Mouse (Mus musculus) ES-Bruce4 (cell line): ENCODE data around the gene Sppl2a. TPM values are rescaled to one million over a fixed set of nuclear protein-coding genes. Genes with fewer than 3 reads are reported as not detected.

Experiments used
- H3K27ac ChIP-seq: 2 replicates; pipeline ENCODE4 v1.5.1; 2012; ENCODE audit warnings: low read length, inconsistent platforms; ENCODE audit not compliant: insufficient read depth
- H3K27me3 ChIP-seq: 2 replicates; pipeline ENCODE4 v1.6.1; 2012; ENCODE audit warnings: mild to moderate bottlenecking, low read length, inconsistent platforms; ENCODE audit not compliant: control insufficient read depth, poor library complexity, insufficient read depth, severe bottlenecking
- H3K36me3 ChIP-seq: 2 replicates; pipeline ENCODE4 v1.6.1; 2012; ENCODE audit warnings: inconsistent platforms, mild to moderate bottlenecking, low read length, moderate library complexity; ENCODE audit not compliant: control insufficient read depth, poor library complexity, insufficient read depth, severe bottlenecking
- H3K4me1 ChIP-seq: one replicate; pipeline ENCODE4 v1.8.1; 2011; ENCODE audit warnings: low read length; ENCODE audit not compliant: control insufficient read depth, insufficient read depth
- H3K4me3 ChIP-seq: 2 replicates; pipeline ENCODE4 v1.5.1; 2011; ENCODE audit warnings: low read depth, mild to moderate bottlenecking, low read length
- H3K9ac ChIP-seq: 2 replicates; pipeline ENCODE4 v1.6.1; 2012; ENCODE audit warnings: low read depth, mild to moderate bottlenecking, inconsistent platforms; ENCODE audit not compliant: poor library complexity, severe bottlenecking
- H3K9me3 ChIP-seq: replicated peaks from 2 replicates; pipeline ENCODE4 v1.6.1; 2012; ENCODE audit warnings: mild to moderate bottlenecking, low read length, inconsistent platforms; ENCODE audit not compliant: control insufficient read depth, poor library complexity, insufficient read depth, severe bottlenecking
- CTCF ChIP-seq: IDR thresholded peaks from one replicate; pipeline ENCODE4 v1.8.1; 2011; ENCODE audit warnings: low read depth, low read length
- EP300 ChIP-seq: IDR thresholded peaks from 2 replicates; pipeline ENCODE4 v1.6.1; 2011; ENCODE audit warnings: low read depth, low read length; ENCODE audit not compliant: insufficient read depth
- POLR2A ChIP-seq: IDR thresholded peaks from one replicate; pipeline ENCODE4 v1.8.1; 2011; ENCODE audit warnings: low read length; ENCODE audit not compliant: insufficient read depth
- polyA plus RNA-seq: library from polyadenylated mRNA; stranded (reverse); fragments of >200 nt; gene quantifications from 2 replicates; pipeline ENCODE4 v1.2.4, GENCODE M21; 2011; ENCODE audit warnings: low read depth; ENCODE audit not compliant: missing spikeins, insufficient read depth, insufficient read length

The Sppl2a gene
- 18.9 and 22.4 TPM in 2 replicates for polyA plus RNA-seq

DNA sequence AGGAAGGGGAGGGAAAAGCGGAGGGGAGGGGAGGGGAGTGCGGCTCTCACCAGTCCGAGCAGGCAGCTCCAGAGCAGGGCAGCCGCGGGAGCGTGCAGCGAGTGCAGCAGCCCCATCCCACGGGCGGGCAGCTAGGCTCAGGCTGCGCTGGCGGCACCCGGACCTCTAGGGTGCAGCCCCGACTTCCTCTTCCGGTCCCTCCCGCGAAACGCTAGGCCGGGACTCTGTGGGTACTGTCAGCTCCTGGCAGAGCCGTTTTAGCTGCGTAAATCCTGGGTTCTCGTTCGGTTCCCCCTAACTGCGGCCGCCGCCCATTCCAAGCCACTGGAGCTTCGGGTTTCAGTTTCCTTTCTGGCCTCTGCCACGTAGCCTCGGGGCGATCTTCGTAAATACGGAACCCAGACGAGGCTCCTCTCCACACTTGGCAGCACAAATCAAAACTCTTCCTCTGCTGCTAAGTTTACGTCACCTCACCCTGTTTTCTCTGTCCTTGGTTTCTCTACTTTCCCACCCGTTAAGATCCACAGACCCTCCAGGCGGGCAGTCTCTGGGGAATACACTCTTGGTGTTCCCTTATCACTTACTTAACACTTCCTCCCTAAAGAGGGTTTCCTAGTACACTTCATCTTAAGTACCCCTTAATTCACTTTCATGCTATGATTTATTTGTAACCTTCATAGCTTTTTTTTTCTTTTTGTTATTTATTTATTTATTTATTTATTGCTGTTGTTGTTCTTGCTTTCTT, at the start of gene Sppl2a:
Gene Sppl2a, minus strand, starts transcription at position 339 of the 745 bp plus-strand sequence.
- Histone ChIP-seq H3K4me1 (no peaks in the 10 kb centered on the region), H3K9me3 (no peaks in the 10 kb centered on the region), H3K4me3 (peak within 1 kb of the TSS; percentile 66), H3K9ac (peak within 1 kb of the TSS; percentile 71), H3K27me3 (no peaks in the 10 kb centered on the region), H3K36me3 (no peaks in the 10 kb centered on the region), H3K27ac (peak within 1 kb of the TSS; percentile 40; the same call in 1 of the 2 replicates)
- TF ChIP-seq POLR2A (peak; percentile 47), CTCF (no peak), EP300 (0 out of 2 replicates have a peak, but pooled peaks have one; percentile 48)

DNA sequence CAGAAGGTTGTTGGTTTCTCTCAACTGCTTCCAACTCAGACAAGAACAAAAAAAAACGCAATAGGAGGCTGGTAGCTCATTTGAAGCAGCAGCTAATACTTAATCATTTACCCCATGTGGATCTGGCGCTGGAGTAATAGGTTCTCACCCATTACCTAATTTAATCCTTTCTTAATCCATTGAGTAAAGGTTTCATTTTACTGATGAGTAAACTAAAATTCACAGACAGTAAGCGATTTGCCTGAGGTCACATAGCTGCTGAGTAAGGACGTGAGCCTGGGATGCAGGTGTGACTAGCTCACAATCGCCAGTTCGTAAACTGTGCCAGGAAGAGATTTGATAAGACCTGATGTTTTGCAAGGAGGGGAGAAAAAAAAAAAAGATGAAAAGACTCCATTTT, 44.4 kb upstream of the Sppl2a start:
- TF ChIP-seq EP300 = no peak
- TF ChIP-seq POLR2A = no peak
- no peak for TF ChIP-seq CTCF
- Histone ChIP-seq H3K27me3 (no peaks in the 10 kb centered on the region), H3K4me1 (peaks cover 1% of the 10 kb centered on the region), H3K9me3 (peaks cover 4% of the 10 kb centered on the region; the same call in 1 of the 2 replicates), H3K36me3 (no peaks in the 10 kb centered on the region), H3K9ac (no peak overlapping the region), H3K4me3 (no peak overlapping the region), H3K27ac (no peak overlapping the region)

- Histone ChIP-seq H3K4me3 (no peak overlapping the region), H3K36me3 (no peaks in the 10 kb centered on the region), H3K9me3 (peaks cover 11% of the 10 kb centered on the region), H3K27me3 (no peaks in the 10 kb centered on the region), H3K4me1 (no peaks in the 10 kb centered on the region), H3K9ac (no peak overlapping the region), H3K27ac (no peak overlapping the region)
- TF ChIP-seq EP300 = no peak
These were observed 28.7 kb upstream of the Sppl2a start for GRCm38 (mm10) chr2:126961696-126962095.

DNA sequence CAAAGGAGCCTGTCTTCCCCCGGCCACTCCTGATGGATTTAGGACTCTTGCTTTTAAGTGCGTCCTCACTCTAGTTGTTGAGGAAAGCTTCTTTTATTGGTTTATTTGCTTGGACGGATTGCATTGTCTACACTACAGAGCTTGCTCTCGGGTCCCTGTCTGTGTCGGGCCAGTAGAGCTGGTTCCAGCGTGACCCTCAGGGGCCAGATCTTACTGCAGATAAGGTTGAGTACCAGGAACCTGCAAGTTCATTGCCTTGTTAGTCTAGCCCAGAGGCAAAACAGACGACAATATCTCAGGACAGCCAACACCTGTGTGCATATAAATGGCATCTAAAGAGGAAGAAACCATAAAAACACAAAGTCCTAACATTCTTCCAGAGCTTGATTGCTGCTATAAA, 22.6 kb upstream of the Sppl2a start:
- H3K27ac ChIP-seq = no peak overlapping the region
- H3K27me3 ChIP-seq = no peaks in the 10 kb centered on the region
- no peak overlapping the region for H3K9ac ChIP-seq
- no peak overlapping the region for H3K4me3 ChIP-seq
- peaks cover 4% of the 10 kb centered on the region for H3K9me3 ChIP-seq
- peaks cover 1% of the 10 kb centered on the region for H3K4me1 ChIP-seq
- H3K36me3 ChIP-seq = no peaks in the 10 kb centered on the region
- no peak for TF ChIP-seq EP300
- no peak for TF ChIP-seq POLR2A
- TF ChIP-seq CTCF = no peak

GRCm38 (mm10) chr2:126951085-126951484, 18.1 kb upstream of the Sppl2a start:
- TF ChIP-seq POLR2A = no peak
- TF ChIP-seq EP300 = no peak
- TF ChIP-seq CTCF = no peak
- Histone ChIP-seq H3K9ac (no peak overlapping the region), H3K36me3 (no peaks in the 10 kb centered on the region), H3K4me1 (peaks cover 4% of the 10 kb centered on the region), H3K9me3 (no peaks in the 10 kb centered on the region), H3K4me3 (no peak overlapping the region), H3K27ac (no peak overlapping the region), H3K27me3 (no peaks in the 10 kb centered on the region)

DNA sequence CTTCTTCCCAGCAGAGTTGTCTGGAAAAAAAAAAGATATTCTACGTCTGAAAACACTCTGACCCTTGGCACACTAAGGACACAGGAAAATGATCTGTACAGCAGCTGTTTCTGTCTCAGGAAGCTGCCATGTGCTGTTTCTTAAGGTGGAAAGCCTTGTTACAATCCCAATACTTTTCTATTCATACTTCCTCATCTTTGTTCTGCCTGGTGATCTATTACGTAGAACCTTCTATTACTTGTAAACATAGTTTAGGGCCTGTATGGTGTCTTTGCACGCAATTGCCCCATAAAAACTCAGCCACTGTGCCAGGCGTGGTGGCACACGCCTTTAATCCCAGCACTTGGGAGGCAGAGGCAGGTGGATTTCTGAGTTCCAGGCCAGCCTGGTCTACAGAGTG, 17.4 kb upstream of the Sppl2a start:
- H3K36me3 ChIP-seq = no peaks in the 10 kb centered on the region
- H3K27ac ChIP-seq = no peak overlapping the region
- no peaks in the 10 kb centered on the region for H3K9me3 ChIP-seq
- H3K9ac ChIP-seq = no peak overlapping the region
- H3K4me3 ChIP-seq = no peak overlapping the region
- TF ChIP-seq EP300 = no peak
- no peak for TF ChIP-seq POLR2A
- TF ChIP-seq CTCF = no peak
- H3K27me3 ChIP-seq = no peaks in the 10 kb centered on the region
- peaks cover 5% of the 10 kb centered on the region for H3K4me1 ChIP-seq
